Mouse (Mus musculus) brain, embryonic 14.5 days (tissue): Measurements from ENCODE around the gene Gm20390.

Source experiments
- CTCF ChIP-seq: fragments of 200-500 bp; IDR thresholded peaks from 2 replicates; pipeline ENCODE4 v1.5.1; 2012; ENCODE audit warnings: inconsistent platforms, mild to moderate bottlenecking, moderate library complexity, borderline replicate concordance; ENCODE audit not compliant: insufficient read depth, insufficient read length; ENCODE audit errors: extremely low read depth
- POLR2A ChIP-seq: fragments of 200-500 bp; IDR thresholded peaks from 2 replicates; pipeline ENCODE4 v1.6.1; 2012; ENCODE audit warnings: mild to moderate bottlenecking, inconsistent platforms, borderline replicate concordance; ENCODE audit not compliant: poor library complexity, insufficient read depth, insufficient read length, severe bottlenecking; ENCODE audit errors: extremely low read depth

DNA sequence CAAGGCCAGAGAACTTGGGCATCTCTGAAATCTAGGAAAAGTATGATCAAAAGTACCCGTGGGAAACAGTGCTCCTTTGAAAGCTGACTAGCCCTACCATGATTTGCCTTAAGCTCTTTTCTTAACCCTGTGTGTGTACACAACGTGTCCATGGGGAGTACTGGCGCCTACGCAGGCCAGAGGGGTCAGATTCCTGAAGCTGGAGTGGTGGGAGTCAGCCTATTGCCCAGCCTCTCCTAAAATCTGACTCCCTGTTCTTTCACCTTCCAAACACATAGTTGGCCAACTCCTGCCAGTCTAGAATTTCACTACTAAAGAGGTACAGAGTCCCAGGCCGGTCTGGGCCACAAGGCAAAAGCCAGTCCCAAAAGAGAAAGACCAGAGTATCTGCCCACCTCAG is 15.7 kb downstream of the Gm20390 start:
- TF ChIP-seq CTCF = no peak
- no peak for TF ChIP-seq POLR2A
